Mouse (Mus musculus): ENCODE results near the gene Cdk2ap2.
"Not testable (repeated sequence)": the region's sequence is repeated elsewhere in the genome, so short reads cannot be mapped to it uniquely, and the experiment has no call there.

The Cdk2ap2 gene

DNA sequence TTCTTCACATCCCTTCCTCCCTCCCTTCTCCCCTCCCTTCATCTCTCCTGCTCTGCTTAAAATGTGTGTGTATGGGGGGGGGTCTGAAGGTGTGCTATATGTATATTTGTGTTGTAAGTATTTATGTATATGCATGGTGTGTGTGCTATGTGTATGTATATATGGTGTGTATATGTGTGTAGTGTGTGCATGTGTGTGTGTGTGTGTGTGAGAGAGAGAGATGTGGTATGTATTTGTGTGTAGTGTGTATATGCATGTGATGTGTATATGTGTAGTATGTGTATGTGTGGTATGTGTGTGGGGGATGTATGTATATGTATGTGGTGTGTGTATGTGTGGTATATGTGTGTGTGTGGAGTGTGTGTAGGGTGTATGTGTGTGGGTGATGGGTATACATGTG is 30.1 kb upstream of the Cdk2ap2 start:
- DNase-seq (ENCODE audit: inconsistent age in 2 of 2, low spot score in 1 of 2), result no peak

DNA sequence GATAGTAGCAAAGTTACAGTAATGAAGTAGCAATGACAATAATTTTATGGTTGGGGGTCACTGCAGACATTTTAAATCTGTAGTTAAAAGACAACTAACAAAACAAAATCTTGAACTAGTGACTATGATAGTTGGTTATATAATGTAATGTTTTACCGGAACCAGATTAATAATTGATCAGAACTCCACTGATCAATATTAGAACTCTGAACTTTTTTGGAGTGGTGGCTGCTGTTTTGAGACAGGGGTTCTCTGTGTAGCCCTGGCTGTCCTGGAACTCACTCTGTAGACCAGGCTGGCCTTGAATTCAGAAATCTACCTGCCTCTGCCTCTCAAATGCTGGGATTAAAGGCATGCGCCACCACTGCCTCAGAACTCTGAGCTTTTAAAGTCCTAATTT is 28.7 kb upstream of the Cdk2ap2 start:
- DNase-seq (ENCODE audit: inconsistent age in 2 of 2, low spot score in 1 of 2), result not testable (repeated sequence)

DNA sequence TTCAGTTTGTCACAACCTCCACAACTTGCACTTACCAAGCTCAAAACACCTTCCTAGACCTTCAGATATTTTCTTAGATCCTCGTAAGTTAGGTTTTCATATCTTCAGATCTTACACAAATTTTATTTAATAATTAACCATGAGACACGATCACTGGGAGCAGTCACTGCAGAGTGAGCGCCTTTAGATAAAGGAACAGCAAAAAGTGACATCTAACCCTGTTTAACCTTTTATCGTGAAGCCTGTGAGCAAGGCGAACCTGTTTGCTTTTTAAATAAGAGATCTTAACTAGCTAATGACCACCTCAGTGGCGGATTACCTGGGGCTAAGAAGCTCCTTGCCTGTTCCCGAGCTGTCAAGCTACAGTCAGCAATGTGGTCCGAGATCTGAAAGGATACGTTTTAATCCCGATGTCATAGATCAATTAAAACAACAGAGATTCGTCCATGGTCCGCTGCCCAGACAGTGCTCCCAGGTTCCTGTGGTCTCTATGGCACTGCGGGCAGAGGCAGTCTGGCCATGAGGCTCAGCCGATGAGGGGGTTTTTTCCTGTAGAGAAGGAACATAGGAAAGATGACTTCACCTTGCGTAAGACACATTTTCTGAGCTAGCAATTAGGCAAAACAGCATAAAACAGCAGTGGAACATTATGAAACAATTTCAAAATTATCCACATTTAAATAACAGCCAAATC is 28.1 kb upstream of the Cdk2ap2 start:
- no peak for DNase-seq (ENCODE audit: inconsistent age in 2 of 2, low spot score in 1 of 2)

DNA sequence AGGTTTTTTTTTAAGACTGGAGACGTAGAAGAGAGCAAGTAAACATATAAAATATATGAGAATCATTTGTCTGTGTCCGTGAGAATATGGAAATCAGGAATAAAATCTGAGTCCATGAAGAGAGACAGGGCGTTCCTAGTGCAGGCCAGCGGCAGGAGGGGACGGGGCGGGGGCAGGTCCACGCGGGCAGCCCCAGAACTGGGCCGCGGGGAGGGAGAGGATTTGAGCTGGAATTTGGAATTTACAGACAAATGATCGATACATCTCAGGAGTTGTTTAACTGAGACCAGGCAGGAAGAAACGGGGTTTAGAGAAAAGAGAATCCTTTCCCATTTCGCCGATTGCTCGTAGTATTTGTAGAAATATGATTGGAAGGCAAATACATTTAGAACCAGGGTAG is 26.7 kb upstream of the Cdk2ap2 start:
- DNase-seq (ENCODE audit: inconsistent age in 2 of 2, low spot score in 1 of 2), result no peak

DNA sequence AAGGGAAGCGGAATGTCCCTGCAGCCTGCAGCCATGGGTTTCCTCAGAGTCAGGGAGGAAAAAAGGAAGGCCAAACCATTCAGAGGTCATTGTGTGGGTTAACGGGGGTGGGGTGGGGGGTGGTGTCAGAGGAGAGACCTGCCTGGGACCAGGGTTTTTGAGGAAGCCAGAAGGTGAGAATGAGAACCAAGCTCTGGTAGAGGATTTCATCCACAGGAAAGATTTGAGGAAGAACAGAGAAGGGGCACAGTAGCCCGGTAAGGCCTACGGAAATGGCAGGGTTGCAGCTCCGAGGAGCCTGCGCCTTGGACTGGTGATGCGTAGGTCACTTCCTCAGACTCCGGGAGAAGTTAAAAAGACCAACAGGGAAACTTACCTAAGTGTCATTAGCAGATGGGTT is 26.2 kb upstream of the Cdk2ap2 start:
- DNase-seq (ENCODE audit: inconsistent age in 2 of 2, low spot score in 1 of 2), result no peak

DNA sequence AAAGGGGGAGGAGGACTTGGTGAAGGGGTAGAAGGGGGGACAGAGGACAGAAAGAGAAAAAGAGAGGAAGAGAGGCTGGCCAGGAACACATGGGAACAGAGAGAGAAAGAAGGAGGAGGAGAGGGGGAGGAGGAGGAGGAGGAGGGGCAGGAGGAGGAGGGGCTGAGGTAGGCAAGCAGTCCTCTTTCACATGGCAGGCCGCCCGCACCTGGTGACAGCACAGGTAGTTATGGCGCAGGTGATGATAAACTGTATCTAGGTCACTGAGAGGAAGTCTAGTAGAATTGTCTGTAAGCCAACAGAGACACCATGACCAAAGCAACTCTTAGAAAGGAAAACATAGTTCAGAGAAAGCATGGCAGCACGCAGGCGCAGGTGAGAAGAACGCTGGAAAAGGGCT is 25.6 kb upstream of the Cdk2ap2 start:
- DNase-seq (ENCODE audit: inconsistent age in 2 of 2, low spot score in 1 of 2), result no peak

DNA sequence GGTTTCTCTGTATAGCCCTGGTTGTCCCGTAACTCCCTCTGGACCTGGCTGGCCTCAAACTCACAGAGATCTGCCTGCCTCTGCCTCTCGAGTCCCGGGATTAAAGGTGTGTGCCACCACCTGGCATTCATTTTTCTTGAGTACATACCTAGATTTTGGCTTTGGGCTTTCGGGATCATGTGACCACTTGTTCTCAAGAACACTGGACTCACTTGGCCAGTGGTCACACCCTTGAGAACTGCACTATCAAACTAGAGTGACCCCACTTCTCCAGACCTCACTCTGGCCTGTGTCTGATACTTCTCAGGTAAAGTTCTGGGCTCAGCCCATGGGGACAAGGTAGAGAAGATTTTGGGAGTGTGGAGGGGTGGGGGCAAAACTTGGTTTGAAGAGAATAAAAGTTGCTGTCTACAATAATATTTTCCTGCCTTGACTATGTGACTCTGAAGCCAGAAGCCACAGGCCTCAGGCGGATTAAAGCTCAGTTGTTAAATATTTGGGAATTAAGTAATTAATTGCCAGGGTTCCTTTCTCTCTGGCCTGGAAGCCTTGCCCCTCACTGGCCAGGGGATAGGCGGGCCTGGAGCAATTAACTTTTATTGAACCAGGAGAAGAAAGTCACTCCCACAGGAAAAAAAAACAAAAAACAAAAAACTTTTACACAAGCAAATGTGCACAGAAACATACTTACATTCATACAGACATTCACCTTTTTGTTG is 24.1 kb upstream of the Cdk2ap2 start:
- DNase-seq (ENCODE audit: inconsistent age in 2 of 2, low spot score in 1 of 2), result no peak

DNA sequence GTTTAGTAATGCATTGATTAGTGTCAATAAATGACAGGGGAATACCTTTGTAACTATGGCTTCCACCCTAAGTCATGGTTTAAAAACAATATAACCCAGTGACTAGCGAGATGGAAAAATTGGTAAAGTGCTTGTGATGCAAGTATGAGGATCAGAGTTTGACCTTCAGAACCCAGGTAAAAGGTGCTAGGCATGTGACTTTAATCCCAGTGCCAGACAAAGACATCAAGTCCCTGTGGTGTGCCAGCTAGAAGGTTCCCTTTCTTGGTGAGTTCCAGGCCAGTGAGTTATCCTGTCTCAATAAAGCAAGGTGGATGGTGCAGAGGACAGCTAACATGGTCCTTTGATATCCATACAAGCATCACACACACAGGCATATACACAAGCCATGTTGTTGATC is 21.5 kb upstream of the Cdk2ap2 start:
- no peak for DNase-seq (ENCODE audit: inconsistent age in 2 of 2, low spot score in 1 of 2)

DNA sequence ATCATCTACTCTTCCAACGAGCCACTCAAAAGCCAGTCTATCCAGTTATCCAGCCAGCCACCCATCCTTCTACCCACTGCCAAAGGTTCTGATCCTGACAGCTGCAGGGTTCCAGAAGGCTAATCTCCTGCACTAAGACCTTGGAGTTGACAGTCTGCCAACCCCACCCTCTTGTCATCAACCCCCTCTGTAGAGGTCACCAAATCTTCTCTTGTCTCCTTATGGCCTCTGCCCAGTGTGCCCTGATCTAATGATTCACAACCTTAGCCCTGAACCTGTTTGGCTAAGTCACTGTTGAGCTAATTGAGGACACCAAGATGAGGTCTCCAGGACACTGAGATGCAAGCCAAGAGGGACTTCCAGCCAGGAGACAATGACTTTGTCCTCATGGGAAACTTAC is 17.4 kb upstream of the Cdk2ap2 start:
- DNase-seq (ENCODE audit: inconsistent age in 2 of 2, low spot score in 1 of 2), result peak; percentile 27 to 51

DNA sequence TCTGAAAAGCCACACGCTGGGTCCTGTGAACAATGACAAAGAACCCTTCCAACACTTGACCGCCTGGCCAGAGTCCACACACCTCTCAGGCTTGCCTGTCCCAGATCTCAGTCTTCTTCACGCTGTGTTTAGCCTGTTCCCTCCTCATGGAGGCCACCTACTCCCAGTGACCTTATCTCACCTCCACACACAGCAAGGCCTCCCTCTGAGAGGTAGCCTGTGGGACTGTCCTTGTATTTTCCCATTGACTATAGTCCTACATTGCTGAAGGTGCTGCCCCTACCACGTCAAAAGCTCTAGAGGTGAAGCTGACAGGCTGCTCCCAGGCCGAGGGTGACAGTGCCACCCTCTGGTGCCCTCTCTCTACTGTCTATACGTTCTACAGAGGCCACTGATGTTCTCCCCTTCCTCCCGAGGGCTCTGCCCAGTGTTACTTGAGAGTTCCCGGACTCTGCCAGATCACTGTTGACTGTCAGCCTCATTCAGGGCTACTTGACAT is 16.4 kb upstream of the Cdk2ap2 start:
- DNase-seq (ENCODE audit: inconsistent age in 2 of 2, low spot score in 1 of 2), result peak; percentile 3 to 34

DNA sequence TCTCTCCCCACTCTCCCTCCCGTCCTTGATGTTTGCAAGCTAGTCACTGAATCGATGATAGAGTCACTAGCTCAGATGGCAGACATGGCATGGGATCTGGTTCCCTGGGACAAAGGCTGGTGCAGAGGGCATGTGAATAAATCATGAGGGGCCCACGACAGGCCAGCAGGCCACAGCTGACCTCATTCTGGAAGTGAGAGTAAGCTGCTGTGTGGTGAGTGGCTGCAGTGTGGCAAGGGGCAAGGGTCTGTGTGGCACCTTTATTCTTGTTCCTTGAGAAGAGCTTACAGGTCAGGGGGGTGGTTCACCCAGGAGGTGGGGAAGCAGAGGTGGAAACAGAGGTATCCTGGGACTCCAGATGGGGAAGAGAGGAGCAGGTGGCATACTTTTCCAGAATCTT is 15.6 kb upstream of the Cdk2ap2 start, which contains the start of gene Cabp2:
Cabp2 (plus strand) TSS at position 185 of the 400 bp plus-strand sequence.
- DNase-seq (ENCODE audit: inconsistent age in 2 of 2, low spot score in 1 of 2), result no peak

DNA sequence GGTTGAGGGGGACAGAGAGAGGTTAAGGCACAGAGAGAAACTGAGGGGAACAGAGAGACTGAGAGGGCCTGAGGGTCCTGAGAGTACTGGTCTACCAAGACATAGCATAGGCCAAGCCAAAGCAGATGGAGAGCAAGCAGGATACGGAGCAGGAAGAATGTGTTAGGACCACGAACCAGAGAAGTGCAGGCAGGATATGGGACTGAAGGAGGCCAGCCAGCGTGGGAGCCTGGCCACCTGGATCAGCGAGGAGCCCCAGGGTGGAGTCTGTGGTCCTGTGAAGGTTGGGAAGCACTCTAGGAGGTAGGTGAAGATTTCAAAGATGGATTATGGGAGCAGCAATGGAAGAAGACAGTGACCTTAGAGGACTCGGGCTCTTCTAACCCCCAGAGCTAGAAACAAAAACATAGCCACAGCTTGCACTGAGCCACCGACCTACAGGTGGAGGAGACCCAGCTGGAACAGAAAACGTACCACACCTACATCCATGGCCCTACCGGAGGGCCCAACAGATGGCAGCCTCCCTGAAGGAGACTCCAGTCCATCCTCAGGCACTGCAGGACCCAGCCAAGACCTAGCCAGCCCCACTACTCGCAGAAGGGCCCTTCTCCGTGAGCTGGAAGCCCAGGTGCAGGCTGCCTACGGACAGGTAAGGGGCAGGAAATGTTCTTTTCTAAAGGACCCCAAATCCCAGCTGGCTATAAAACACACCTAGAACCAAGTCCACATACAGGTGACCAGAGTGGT is 14.6 kb upstream of the Cdk2ap2 start:
- DNase-seq (ENCODE audit: inconsistent age in 2 of 2, low spot score in 1 of 2), result no peak

DNA sequence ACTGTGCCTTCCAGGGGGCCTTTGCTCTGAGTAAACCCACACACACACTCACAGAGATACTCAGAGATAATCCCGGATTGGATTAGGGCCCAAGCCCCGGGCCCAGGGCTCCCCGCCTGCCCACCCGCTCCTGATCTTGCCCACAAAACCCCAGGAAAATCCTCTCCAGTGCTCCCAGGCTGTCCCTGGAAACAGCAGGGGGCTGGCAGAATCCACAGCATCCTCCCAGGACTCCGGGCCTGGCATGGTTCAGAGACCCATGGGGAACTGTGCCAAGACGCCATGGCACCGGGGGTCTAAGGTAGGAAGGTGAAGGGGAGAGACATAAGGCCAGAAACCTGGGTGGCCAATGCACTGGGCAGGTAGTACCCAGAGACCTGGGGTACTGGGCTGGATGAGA is 13.7 kb upstream of the Cdk2ap2 start:
- DNase-seq (ENCODE audit: inconsistent age in 2 of 2, low spot score in 1 of 2), result no peak

DNA sequence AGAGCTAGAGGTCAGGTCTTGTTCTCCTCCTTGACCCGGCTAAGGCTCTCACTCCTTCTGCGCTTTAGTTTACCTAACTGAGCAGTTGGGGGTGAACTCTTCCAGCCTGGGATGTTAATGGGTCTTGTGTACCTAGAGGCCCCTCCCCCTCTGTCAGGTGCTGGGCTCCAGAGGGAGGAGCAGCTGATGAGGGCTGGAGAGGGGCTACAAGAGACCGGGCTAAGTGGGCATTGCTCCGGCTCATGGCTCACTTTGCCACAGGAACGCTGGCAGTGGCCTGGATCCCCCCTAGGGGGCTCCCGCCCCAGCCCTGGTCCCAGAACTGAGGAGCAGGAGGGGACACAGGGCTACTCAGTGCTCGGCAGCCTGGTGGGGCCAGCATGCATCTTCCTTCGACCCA is 13.2 kb upstream of the Cdk2ap2 start:
- DNase-seq (ENCODE audit: inconsistent age in 2 of 2, low spot score in 1 of 2), result peak in 1 of 2 experiments; percentile 23

DNA sequence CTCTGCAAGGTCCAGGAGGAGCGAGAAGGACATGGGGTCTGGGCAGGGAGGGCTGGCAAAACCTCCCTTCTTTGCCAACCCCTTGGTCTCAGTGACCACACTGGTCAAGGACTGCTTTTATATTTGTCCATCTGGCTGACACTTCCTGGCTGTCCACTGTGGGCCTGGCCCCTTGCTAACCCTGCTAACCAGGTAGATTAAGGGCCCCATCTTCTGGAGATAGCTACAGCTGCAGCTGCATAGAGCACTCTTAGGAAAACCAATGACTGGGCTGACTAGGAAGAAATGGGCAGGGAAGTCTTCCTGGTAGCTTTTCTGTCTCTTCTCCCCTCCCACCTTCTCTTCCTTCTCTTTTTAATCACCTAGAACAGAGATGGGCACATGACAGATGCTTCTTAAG is 12.0 kb upstream of the Cdk2ap2 start:
- DNase-seq (ENCODE audit: inconsistent age in 2 of 2, low spot score in 1 of 2), result peak in 1 of 2 experiments; percentile 56

DNA sequence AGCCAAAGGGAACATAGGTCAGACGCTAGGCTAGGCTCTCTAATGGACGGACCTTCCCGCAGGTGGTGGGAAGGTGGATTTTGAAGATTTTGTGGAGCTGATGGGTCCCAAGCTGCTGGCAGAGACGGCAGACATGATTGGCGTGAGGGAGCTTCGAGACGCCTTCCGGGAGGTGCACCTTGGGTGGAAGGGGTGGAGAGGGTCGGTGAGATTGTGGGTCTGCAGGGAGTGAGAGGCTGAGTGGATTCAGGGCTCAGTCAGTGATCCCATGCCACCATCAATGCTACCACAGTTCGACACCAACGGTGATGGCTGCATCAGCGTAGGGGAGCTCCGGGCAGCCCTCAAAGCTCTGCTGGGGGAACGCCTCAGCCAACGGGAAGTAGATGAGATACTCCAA is 10.8 kb upstream of the Cdk2ap2 start:
- DNase-seq (ENCODE audit: inconsistent age in 2 of 2, low spot score in 1 of 2), result peak in 1 of 2 experiments; percentile 2

DNA sequence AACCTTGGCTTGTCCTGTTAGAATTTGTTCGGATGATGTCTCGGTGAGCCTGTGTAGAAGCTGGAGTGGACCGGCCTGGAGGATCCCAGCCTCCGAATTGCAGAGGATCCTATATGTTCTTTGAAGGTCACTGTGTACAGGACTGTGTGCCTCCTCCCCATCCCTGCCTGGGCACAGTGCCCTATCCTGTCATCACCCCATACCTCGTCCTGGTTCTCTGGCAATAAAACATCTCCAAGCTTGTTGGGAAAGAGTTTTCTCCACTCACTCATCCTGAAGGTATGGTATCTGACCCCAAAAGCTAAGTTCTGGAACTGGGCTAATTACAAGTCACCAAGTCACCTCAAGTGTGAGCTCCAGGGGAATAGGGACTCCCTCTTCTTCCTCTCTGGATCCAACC is 9.9 kb upstream of the Cdk2ap2 start:
- DNase-seq (ENCODE audit: inconsistent age in 2 of 2, low spot score in 1 of 2), result peak; percentile 31

DNA sequence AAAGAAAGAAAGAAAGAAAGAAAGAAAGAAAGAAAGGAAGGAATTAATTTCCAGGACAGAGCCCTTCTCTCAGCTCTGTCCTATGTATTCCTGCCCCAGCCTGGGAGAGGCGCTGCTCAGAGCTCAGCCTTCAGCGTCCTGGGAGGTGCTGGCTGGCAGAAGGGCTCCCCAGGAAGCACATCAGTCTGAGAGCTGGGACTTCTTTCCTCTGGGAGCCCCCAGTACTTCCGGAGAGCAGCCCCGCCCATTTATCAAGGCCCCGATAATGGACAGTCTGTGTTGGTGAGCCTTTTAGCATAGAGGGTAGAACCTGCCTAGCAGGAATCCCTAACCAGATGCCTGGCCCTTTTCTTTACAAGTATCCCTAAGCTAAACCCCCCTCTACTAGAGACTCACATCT is 8.8 kb upstream of the Cdk2ap2 start:
- no peak for DNase-seq (ENCODE audit: inconsistent age in 2 of 2, low spot score in 1 of 2)

DNA sequence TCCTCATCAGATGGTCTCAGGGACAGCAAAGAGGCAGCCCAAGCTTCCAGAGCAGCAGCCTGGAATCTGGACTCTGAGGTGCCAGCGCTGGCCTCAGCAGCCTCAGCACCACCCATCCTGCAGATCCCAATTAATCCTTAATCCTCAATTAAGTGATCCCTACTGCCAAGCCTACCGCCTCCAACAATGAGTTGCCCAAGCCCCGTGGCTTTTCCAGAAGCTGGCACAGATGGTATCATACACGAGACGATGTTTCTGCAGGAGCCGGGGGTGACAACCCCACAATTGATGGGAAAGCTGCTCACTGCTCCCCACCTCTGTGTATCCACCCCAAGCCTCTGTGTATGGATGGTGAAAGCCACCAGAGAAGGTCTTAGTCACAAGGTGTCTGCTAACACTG is 7.9 kb upstream of the Cdk2ap2 start:
- DNase-seq (ENCODE audit: inconsistent age in 2 of 2, low spot score in 1 of 2), result no peak

DNA sequence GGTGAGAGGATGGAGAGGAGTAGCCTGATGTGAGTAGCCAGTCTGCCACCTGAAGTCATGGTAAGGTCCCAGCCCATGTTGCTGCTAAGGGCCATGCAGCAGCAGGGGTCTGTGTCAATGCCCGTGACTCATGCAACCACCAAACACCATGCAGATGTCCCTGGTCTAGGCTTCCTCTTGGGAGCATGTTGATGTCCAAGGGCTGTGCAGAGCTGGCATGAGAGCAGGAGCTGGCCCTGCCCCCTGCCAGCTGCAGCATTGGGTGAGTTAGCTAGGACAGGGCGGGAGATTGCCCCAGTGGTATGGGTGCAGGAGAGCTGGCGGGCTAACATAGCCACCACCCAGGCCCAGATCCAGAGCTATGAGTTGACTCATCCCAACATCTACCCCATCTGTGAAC is 6.5 kb upstream of the Cdk2ap2 start:
- DNase-seq (ENCODE audit: inconsistent age in 2 of 2, low spot score in 1 of 2), result no peak

DNA sequence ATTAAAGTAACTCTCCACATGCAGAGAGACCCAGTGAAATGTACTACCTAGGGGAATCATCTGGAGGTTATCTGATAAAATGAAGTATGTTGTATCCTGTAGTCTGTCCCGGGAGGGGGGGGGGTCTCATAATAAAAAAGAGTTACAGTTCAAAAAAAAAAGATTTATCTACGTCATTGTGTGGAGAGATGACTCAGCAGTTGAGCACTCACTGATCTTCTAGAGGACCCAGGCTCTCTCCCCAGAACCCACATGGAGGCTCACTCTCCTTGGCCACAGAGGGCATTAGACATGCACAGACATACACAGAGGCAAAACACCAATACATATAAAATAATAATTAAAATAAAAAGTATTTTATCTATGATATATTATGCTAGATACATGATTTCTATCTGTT is 5.6 kb upstream of the Cdk2ap2 start:
- DNase-seq (ENCODE audit: inconsistent age in 2 of 2, low spot score in 1 of 2), result no peak

DNA sequence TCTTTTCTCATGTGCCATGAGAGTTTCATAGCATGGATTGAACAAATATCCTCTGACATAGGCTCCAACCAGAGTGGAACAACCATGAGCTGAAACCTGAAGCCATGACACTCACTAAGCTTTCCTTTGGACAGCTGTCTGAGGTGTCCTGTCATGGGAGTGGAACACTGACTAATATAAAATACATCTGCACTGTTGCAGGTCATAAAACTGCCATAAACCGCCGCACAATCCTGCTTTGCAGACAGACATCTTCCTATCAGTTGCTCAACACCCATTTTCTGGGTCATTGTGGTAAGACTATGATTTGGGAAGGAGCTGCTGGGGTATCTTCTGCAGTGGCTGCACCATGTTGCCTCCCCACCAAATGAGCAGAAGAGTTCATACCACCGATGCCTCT is 4.2 kb upstream of the Cdk2ap2 start:
- no peak for DNase-seq (ENCODE audit: inconsistent age in 2 of 2, low spot score in 1 of 2)
